Mouse (Mus musculus) heart, embryonic 12.5 days (tissue): ENCODE results near the gene Prkn. TPM values are rescaled to one million over a fixed set of nuclear protein-coding genes. Genes with fewer than 3 reads are reported as not detected.

ENCODE experiments used
- ATAC-seq: fragments of 200-750 bp; cut with Nextera tagmentation; 2 replicates; pipeline ENCODE4 v1.8.0; 2017; ENCODE audit warnings: moderate TSS enrichment, moderate library complexity; ENCODE audit not compliant: insufficient number of reproducible peaks, low FRiP score
- H3K27ac ChIP-seq: fragments of 300-500 bp; sonication (generic); 2 replicates; pipeline ENCODE4 v1.5.1; 2016; ENCODE audit warnings: mild to moderate bottlenecking, moderate library complexity; ENCODE audit not compliant: poor library complexity, severe bottlenecking
- H3K27me3 ChIP-seq: fragments of 300-500 bp; sonication (generic); replicated peaks from 2 replicates; pipeline ENCODE4 v1.6.1; 2016; ENCODE audit warnings: mild to moderate bottlenecking, moderate library complexity
- H3K36me3 ChIP-seq: fragments of 300-500 bp; sonication (generic); 2 replicates; pipeline ENCODE4 v1.6.1; 2016; ENCODE audit warnings: mild to moderate bottlenecking, moderate library complexity
- H3K4me1 ChIP-seq: fragments of 300-500 bp; sonication (generic); replicated peaks from 2 replicates; pipeline ENCODE4 v1.6.1; 2016; ENCODE audit warnings: mild to moderate bottlenecking
- H3K4me2 ChIP-seq: fragments of 300-500 bp; sonication (generic); 2 replicates; pipeline ENCODE4 v1.6.1; 2016; ENCODE audit warnings: mild to moderate bottlenecking, moderate library complexity
- H3K4me3 ChIP-seq: fragments of 300-500 bp; sonication (generic); 2 replicates; pipeline ENCODE4 v1.5.1; 2016; ENCODE audit warnings: mild to moderate bottlenecking
- H3K9ac ChIP-seq: fragments of 300-500 bp; sonication (generic); 2 replicates; pipeline ENCODE4 v1.6.1; 2016; ENCODE audit warnings: mild to moderate bottlenecking, moderate library complexity
- H3K9me3 ChIP-seq: fragments of 300-500 bp; sonication (generic); replicated peaks from 2 replicates; pipeline ENCODE4 v1.6.1; 2016; ENCODE audit warnings: mild to moderate bottlenecking, moderate library complexity
- WGBS: fragments of 180-500 bp; shearing (Covaris S2); methylation state at CpG from one replicate; pipeline ENCODE4 v1.1.7; 2016; 5-methylcytosine and 5-hydroxymethylcytosine counted together
- polyA plus RNA-seq: library from polyadenylated mRNA; unstranded; fragments of >200 nt; fragmentation: Nextera tagmentation; extraction: Ambion mirVana; gene quantifications from 2 replicates; pipeline ENCODE4 v1.2.1, GENCODE M21; 2016

Gene Prkn
- polyA plus RNA-seq, 1 experiment from 2014 or later: 1.5 TPM

- H3K9ac ChIP-seq: no peak overlapping the region
- 68% methylated on average over 4 of the region's 4 CpGs for WGBS
- ATAC-seq: no peak
- no peak overlapping the region for H3K27ac ChIP-seq
- H3K9me3 ChIP-seq: no peaks in the 10 kb centered on the region
- no peaks in the 10 kb centered on the region for H3K4me1 ChIP-seq
- no peaks in the 10 kb centered on the region for H3K36me3 ChIP-seq
- H3K4me3 ChIP-seq: no peak overlapping the region
- no peaks in the 10 kb centered on the region; the same call in 1 of the 2 replicates for H3K27me3 ChIP-seq
- no peak overlapping the region for H3K4me2 ChIP-seq
Observed at GRCm38 (mm10) chr17:11270179-11270578, 430.0 kb downstream of the Prkn start.

- Histone ChIP-seq H3K27ac (no peak overlapping the region), H3K36me3 (no peaks in the 10 kb centered on the region), H3K27me3 (no peaks in the 10 kb centered on the region), H3K9me3 (no peaks in the 10 kb centered on the region), H3K4me3 (no peak overlapping the region), H3K9ac (no peak overlapping the region), H3K4me2 (no peak overlapping the region), H3K4me1 (no peaks in the 10 kb centered on the region)
- no peak for ATAC-seq
Observed at GRCm38 (mm10) chr17:11271876-11272275, 431.7 kb downstream of the Prkn start.

DNA sequence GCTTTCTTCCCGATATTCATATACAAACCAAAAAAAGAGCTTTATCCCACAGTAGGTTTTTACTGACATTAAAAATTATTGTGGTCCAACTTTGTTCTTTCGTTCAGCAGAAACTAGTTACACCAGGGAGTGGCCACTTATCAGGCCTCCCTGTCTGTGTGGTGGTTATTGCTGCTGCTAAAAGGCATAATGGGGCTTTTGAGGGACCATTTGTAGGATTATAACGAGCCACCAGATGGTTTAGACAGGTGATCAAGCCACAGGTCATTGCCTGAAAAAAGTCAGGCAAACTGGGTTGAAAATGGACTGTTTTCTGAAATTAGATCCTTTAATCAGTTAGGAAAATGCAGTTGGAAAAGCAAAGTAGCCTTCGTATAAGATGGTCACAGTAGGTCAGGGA, 444.1 kb downstream of the Prkn start:
- Histone ChIP-seq H3K4me2 (no peak overlapping the region), H3K27ac (no peak overlapping the region), H3K9ac (no peak overlapping the region), H3K4me1 (peaks cover 11% of the 10 kb centered on the region), H3K36me3 (no peaks in the 10 kb centered on the region), H3K9me3 (peaks cover 3% of the 10 kb centered on the region; the same call in 1 of the 2 replicates), H3K4me3 (no peak overlapping the region), H3K27me3 (peaks cover 4% of the 10 kb centered on the region; the same call in 1 of the 2 replicates)
- ATAC-seq: no peak
- 72% methylated on average over 4 of the region's 4 CpGs for WGBS

GRCm38 (mm10) chr17:11290183-11290582, 450.0 kb downstream of the Prkn start:
- no peak overlapping the region for H3K4me3 ChIP-seq
- no peak for ATAC-seq
- H3K4me1 ChIP-seq: no peaks in the 10 kb centered on the region
- no peak overlapping the region for H3K9ac ChIP-seq
- H3K27me3 ChIP-seq: no peaks in the 10 kb centered on the region
- H3K27ac ChIP-seq: no peak overlapping the region
- H3K4me2 ChIP-seq: no peak overlapping the region
- H3K36me3 ChIP-seq: no peaks in the 10 kb centered on the region
- no peaks in the 10 kb centered on the region for H3K9me3 ChIP-seq
- WGBS: 69% methylated on average over 3 of the region's 3 CpGs

DNA sequence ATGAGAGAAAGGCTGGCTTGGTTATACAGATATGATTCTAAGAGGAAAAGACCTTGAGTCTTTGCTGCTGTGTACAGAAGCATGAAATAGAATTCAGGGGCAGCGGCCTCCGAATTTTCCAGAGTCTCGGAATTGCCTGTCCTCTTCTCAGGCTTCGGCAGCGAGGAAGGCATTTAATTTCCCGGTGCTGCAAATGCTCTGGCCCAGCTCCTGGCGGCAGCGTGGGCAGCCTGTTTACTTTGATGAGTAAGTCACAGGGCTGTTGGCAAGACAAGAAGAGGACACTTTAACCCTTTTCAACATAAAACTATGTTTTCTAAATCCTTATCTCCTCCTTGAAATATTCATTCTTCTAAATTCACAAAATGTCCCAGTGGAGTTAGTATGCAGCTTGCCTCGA, 462.9 kb downstream of the Prkn start:
- Histone ChIP-seq H3K27ac (no peak overlapping the region), H3K9ac (no peak overlapping the region), H3K9me3 (peaks cover 11% of the 10 kb centered on the region), H3K4me1 (no peaks in the 10 kb centered on the region), H3K27me3 (0 out of 2 replicates have a peak, but pooled peaks cover 5% of the 10 kb centered on the region), H3K36me3 (no peaks in the 10 kb centered on the region), H3K4me3 (no peak overlapping the region), H3K4me2 (no peak overlapping the region)
- WGBS: 69% methylated on average over 9 of the region's 9 CpGs
- ATAC-seq: no peak

DNA sequence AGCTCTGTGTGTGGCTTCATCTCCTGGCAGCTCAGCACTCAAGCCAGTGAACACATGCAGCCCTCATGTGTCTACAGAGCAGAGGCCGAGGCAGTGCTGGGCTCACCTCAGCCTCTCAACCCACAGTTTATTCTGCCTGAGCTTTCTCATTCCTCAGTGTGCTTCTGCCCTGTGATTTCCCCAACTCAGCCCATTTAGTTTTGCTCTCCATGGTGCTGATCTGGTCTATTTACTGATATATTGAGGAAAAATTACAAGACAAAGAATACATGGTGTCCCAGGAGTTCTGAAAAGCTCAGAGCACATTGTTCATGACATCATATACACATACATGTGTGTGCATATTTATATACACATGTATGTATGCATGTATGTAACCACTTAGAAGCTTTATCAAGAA, 469.7 kb downstream of the Prkn start:
- Histone ChIP-seq H3K9me3 (no peaks in the 10 kb centered on the region), H3K4me3 (no peak overlapping the region), H3K27ac (no peak overlapping the region), H3K27me3 (no peaks in the 10 kb centered on the region), H3K36me3 (no peaks in the 10 kb centered on the region), H3K4me2 (no peak overlapping the region), H3K4me1 (no peaks in the 10 kb centered on the region), H3K9ac (no peak overlapping the region)
- ATAC-seq: no peak
- WGBS: 19% methylated on average over 1 of the region's 1 CpGs

GRCm38 (mm10) chr17:11314163-11314562, 474.0 kb downstream of the Prkn start:
- Histone ChIP-seq H3K4me3 (no peak overlapping the region), H3K27ac (no peak overlapping the region), H3K36me3 (no peaks in the 10 kb centered on the region), H3K4me2 (no peak overlapping the region), H3K9ac (no peak overlapping the region), H3K4me1 (no peaks in the 10 kb centered on the region), H3K9me3 (no peaks in the 10 kb centered on the region), H3K27me3 (peaks cover 15% of the 10 kb centered on the region)
- no peak for ATAC-seq
- 61% methylated on average over 2 of the region's 2 CpGs for WGBS

- Histone ChIP-seq H3K4me2 (no peak overlapping the region), H3K9me3 (no peaks in the 10 kb centered on the region), H3K4me1 (no peaks in the 10 kb centered on the region), H3K4me3 (no peak overlapping the region), H3K27ac (no peak overlapping the region), H3K9ac (no peak overlapping the region), H3K36me3 (no peaks in the 10 kb centered on the region), H3K27me3 (peaks cover 15% of the 10 kb centered on the region)
- no peak for ATAC-seq
- WGBS: 77% methylated on average over 4 of the region's 4 CpGs
Observed at GRCm38 (mm10) chr17:11315675-11316074, 475.5 kb downstream of the Prkn start.

- Histone ChIP-seq H3K4me3 (no peak overlapping the region), H3K27ac (no peak overlapping the region), H3K9me3 (no peaks in the 10 kb centered on the region), H3K9ac (no peak overlapping the region), H3K4me1 (no peaks in the 10 kb centered on the region), H3K27me3 (peaks cover 15% of the 10 kb centered on the region), H3K36me3 (no peaks in the 10 kb centered on the region), H3K4me2 (no peak overlapping the region)
- WGBS: 83% methylated on average over 7 of the region's 7 CpGs
- ATAC-seq: no peak
Observed at GRCm38 (mm10) chr17:11318946-11319345, 478.8 kb downstream of the Prkn start.

DNA sequence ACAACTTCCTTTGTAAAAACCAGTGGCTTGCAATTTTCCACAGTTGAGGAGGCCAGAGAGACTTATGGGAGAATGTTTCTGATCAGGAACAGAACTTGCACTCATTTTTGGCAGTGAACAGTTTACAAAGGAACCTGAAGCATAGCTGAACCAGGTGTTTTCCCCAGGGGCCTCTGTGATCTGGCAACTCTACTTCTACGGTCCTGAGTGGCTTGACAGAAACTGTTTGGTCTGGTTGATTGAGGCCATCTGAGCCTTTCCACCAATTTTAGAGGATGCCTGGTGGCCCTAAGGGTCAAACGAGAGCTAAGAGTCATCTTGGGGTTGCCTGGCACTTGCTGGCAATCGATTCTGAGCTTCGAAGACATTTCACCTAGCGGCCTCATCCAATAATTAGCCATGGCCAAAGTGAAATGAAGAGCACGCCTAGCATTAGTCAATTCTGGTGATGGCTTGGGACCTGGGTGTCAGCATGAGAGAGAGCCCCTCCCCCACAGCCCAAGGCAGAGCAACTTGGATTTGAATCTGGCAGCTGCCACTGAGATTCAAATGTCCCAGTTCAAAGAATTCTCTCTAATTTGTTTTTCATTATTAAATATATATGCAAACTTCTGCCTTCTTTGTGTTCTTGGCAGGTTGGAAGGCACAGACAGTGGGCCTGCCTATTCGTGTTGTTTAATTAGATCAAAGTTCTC, 479.6 kb downstream of the Prkn start:
- H3K27me3 ChIP-seq: peaks cover 15% of the 10 kb centered on the region
- H3K4me3 ChIP-seq: no peak overlapping the region
- no peaks in the 10 kb centered on the region for H3K9me3 ChIP-seq
- H3K9ac ChIP-seq: no peak overlapping the region
- 66% methylated on average over 7 of the region's 7 CpGs for WGBS
- no peaks in the 10 kb centered on the region for H3K36me3 ChIP-seq
- no peak overlapping the region for H3K27ac ChIP-seq
- H3K4me1 ChIP-seq: no peaks in the 10 kb centered on the region
- no peak for ATAC-seq
- no peak overlapping the region for H3K4me2 ChIP-seq

DNA sequence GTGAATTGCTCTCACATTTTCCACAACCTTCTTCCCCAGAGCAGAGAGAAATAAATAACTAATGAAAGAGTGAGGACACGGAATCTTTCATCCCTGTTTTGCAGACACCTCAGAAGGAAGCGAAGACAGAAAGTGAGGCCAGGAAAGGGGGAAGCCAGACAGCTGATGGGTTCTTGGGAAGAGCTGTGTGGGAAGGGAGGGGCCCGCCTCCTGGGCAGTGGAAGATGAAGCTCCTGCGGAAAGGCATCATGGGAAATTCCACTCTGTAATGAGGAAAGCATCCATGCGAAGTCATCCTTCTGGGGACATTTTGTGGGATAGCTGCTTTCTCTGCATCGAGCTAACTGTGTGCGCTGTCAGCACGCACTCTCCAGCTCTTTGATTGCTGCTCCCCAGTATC, 491.9 kb downstream of the Prkn start:
- Histone ChIP-seq H3K4me3 (no peak overlapping the region), H3K27ac (no peak overlapping the region), H3K4me2 (no peak overlapping the region), H3K4me1 (no peaks in the 10 kb centered on the region), H3K9me3 (no peaks in the 10 kb centered on the region), H3K36me3 (no peaks in the 10 kb centered on the region), H3K9ac (no peak overlapping the region), H3K27me3 (no peaks in the 10 kb centered on the region)
- WGBS: 58% methylated on average over 8 of the region's 8 CpGs
- no peak for ATAC-seq

- no peak for ATAC-seq
- Histone ChIP-seq H3K4me3 (no peak overlapping the region), H3K9ac (no peak overlapping the region), H3K4me1 (no peaks in the 10 kb centered on the region), H3K27ac (no peak overlapping the region), H3K4me2 (no peak overlapping the region), H3K27me3 (no peaks in the 10 kb centered on the region), H3K36me3 (no peaks in the 10 kb centered on the region), H3K9me3 (no peaks in the 10 kb centered on the region)
- 66% methylated on average over 3 of the region's 3 CpGs for WGBS
Observed at GRCm38 (mm10) chr17:11333741-11334140, 493.6 kb downstream of the Prkn start.
